Mouse (Mus musculus): ENCODE results near the gene Rbm39. TPM values are rescaled to one million over a fixed set of nuclear protein-coding genes. Genes with fewer than 3 reads are reported as not detected.

The Rbm39 gene
- polyA plus RNA-seq, 1 experiment from 2014 or later = 349 TPM

DNA sequence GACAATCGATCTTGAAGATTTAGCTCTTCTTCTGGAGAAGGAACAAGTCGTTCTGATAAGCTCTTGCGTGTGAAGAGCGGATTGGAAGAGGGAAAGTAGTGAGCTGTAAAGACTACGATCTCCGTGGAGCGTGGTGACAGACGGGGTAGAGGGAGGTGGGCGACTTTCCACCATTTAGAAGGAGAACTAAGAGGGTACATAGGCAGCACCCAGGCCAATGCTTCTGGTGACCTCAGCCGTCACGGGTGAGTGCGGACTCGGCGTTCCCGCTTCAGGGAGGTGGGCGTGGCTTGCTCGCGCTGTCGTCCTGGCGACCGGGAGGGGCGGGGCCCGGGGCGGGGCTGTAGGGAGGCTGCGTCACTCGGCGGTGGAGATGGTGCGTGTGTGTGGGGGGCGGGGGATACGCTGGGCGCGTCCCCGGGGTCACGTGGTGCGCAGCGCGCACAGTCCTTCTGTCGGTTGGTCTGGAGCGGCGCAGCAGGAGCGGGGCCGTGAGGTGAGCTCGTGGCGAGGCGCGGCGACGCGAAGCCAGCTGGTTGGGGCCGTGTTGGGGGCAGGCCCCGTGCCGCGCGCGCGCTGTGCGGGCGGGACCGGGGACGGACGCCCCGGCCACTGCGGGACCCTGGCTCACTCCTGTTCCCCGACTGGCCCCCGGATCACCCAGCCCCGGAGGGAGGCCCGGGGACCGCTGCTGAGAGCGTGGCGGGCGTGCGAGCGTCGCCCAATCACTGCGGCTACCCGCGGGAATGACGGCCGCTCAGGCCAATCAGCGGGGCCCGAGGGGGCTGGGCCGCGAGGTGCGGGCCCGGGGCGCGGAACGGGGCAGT is 16.5 kb upstream of the Rbm39 start, which contains the start of gene Phf20:
Gene Phf20, plus strand, starts transcription at position 165 of the 827 bp plus-strand sequence.
- H3K4me3 ChIP-seq (ENCODE audit: low read depth, low read length) = peak within 1 kb of the TSS; percentile 61
- no peaks in the 10 kb centered on the region for H3K4me1 ChIP-seq (replicated peaks; ENCODE audit: control insufficient read depth, insufficient read depth)
- ATAC-seq (ENCODE audit: low FRiP score, low TSS enrichment) (peak; percentile 99), DNase-seq (ENCODE audit: low spot score) (peak; percentile 99)
- H3K9ac ChIP-seq (ENCODE audit: low read length) = peak within 1 kb of the TSS; percentile 79
- H3K27me3 ChIP-seq (ENCODE audit: control insufficient read depth, insufficient read depth, low read length) = no peaks in the 10 kb centered on the region
- WGBS = under 1% methylated on average over 65 of the region's 88 CpGs
- TF ChIP-seq CTCF (IDR thresholded peaks at IDR 0.05; ENCODE audit: low read depth) (no peak), EP300 (optimal IDR thresholded peaks at IDR 0.05) (no peak)
- H3K27ac ChIP-seq (replicated peaks) = peak within 1 kb of the TSS; percentile 97
- no peaks in the 10 kb centered on the region for H3K9me3 ChIP-seq (ENCODE audit: control insufficient read depth, low read length)
- no peaks in the 10 kb centered on the region for H3K36me3 ChIP-seq (ENCODE audit: control insufficient read depth, insufficient read depth, low read length)
- H3K4me2 ChIP-seq (replicated peaks; ENCODE audit: low read depth) = peak within 1 kb of the TSS; percentile 79

DNA sequence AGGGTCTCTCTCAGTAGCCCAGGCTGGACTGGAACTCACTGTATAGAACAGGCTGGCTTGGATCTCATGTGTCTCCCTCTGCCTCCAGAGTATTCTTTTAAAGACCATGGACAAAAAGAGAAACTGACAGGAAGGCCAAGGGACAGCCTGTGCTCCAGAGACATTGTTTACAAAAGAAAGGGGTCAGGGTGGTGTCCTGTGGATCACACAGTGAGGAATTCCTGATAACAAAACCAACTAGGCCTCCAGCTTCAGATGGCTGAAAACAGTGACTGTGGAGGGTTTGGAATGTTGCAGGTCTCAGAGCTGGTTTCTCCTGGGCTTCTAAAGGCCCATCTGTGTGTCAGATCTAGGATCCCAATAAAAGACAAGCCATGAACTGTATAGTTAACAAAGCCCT is 14.5 kb upstream of the Rbm39 start:
- no peak overlapping the region for H3K9ac ChIP-seq (ENCODE audit: low read length)
- H3K36me3 ChIP-seq (ENCODE audit: control insufficient read depth, insufficient read depth, low read length) = no peaks in the 10 kb centered on the region
- H3K4me2 ChIP-seq (replicated peaks; ENCODE audit: low read depth) = no peak overlapping the region
- TF ChIP-seq EP300 (optimal IDR thresholded peaks at IDR 0.05) (no peak), CTCF (IDR thresholded peaks at IDR 0.05; ENCODE audit: low read depth) (no peak)
- no peak overlapping the region for H3K4me3 ChIP-seq (ENCODE audit: low read depth, low read length)
- no peaks in the 10 kb centered on the region for H3K9me3 ChIP-seq (ENCODE audit: control insufficient read depth, low read length)
- no peak overlapping the region for H3K27ac ChIP-seq (replicated peaks)
- ATAC-seq (ENCODE audit: low FRiP score, low TSS enrichment) = no peak
- H3K27me3 ChIP-seq (ENCODE audit: control insufficient read depth, insufficient read depth, low read length) = no peaks in the 10 kb centered on the region
- no peaks in the 10 kb centered on the region for H3K4me1 ChIP-seq (replicated peaks; ENCODE audit: control insufficient read depth, insufficient read depth)
- no peak for DNase-seq (ENCODE audit: low spot score)

- 79% methylated on average over 3 of the region's 3 CpGs for WGBS
- TF ChIP-seq CTCF (IDR thresholded peaks at IDR 0.05; ENCODE audit: low read depth) (no peak), EP300 (optimal IDR thresholded peaks at IDR 0.05) (no peak)
- ATAC-seq (ENCODE audit: low FRiP score, low TSS enrichment) (no peak), DNase-seq (ENCODE audit: low spot score) (no peak)
- H3K27ac ChIP-seq (replicated peaks) = no peak overlapping the region
- H3K4me1 ChIP-seq (replicated peaks; ENCODE audit: control insufficient read depth, insufficient read depth) = no peaks in the 10 kb centered on the region
- H3K4me2 ChIP-seq (replicated peaks; ENCODE audit: low read depth) = no peak overlapping the region
- no peaks in the 10 kb centered on the region for H3K36me3 ChIP-seq (ENCODE audit: control insufficient read depth, insufficient read depth, low read length)
- H3K27me3 ChIP-seq (ENCODE audit: control insufficient read depth, insufficient read depth, low read length) = no peaks in the 10 kb centered on the region
- H3K9ac ChIP-seq (ENCODE audit: low read length) = no peak overlapping the region
- no peaks in the 10 kb centered on the region for H3K9me3 ChIP-seq (ENCODE audit: control insufficient read depth, low read length)
- no peak overlapping the region for H3K4me3 ChIP-seq (ENCODE audit: low read depth, low read length)
These were observed 13.2 kb upstream of the Rbm39 start for GRCm38 (mm10) chr2:156193066-156193862.

- Histone ChIP-seq H3K9me3 (ENCODE audit: control insufficient read depth, low read length) (no peaks in the 10 kb centered on the region), H3K4me3 (ENCODE audit: low read depth, low read length) (no peak overlapping the region), H3K27me3 (ENCODE audit: control insufficient read depth, insufficient read depth, low read length) (no peaks in the 10 kb centered on the region), H3K4me1 (replicated peaks; ENCODE audit: control insufficient read depth, insufficient read depth) (no peaks in the 10 kb centered on the region), H3K9ac (ENCODE audit: low read length) (no peak overlapping the region), H3K4me2 (replicated peaks; ENCODE audit: low read depth) (no peak overlapping the region), H3K27ac (replicated peaks) (no peak overlapping the region), H3K36me3 (ENCODE audit: control insufficient read depth, insufficient read depth, low read length) (no peaks in the 10 kb centered on the region)
- DNase-seq (ENCODE audit: low spot score) (no peak), ATAC-seq (ENCODE audit: low FRiP score, low TSS enrichment) (no peak)
- no peak for TF ChIP-seq CTCF (IDR thresholded peaks at IDR 0.05; ENCODE audit: low read depth)
- no peak for TF ChIP-seq EP300 (optimal IDR thresholded peaks at IDR 0.05)
- 83% methylated on average over 2 of the region's 2 CpGs for WGBS
These were observed 12.0 kb upstream of the Rbm39 start for GRCm38 (mm10) chr2:156192068-156192467.

- DNase-seq (ENCODE audit: low spot score) (no peak), ATAC-seq (ENCODE audit: low FRiP score, low TSS enrichment) (no peak)
- Histone ChIP-seq H3K27me3 (ENCODE audit: control insufficient read depth, insufficient read depth, low read length) (no peaks in the 10 kb centered on the region), H3K4me1 (replicated peaks; ENCODE audit: control insufficient read depth, insufficient read depth) (no peaks in the 10 kb centered on the region), H3K36me3 (ENCODE audit: control insufficient read depth, insufficient read depth, low read length) (no peaks in the 10 kb centered on the region), H3K27ac (replicated peaks) (no peak overlapping the region), H3K9me3 (ENCODE audit: control insufficient read depth, low read length) (no peaks in the 10 kb centered on the region), H3K4me2 (replicated peaks; ENCODE audit: low read depth) (no peak overlapping the region), H3K4me3 (ENCODE audit: low read depth, low read length) (no peak overlapping the region), H3K9ac (ENCODE audit: low read length) (no peak overlapping the region)
- peak; percentile 36 for TF ChIP-seq CTCF (IDR thresholded peaks at IDR 0.05; ENCODE audit: low read depth)
- no peak for TF ChIP-seq EP300 (optimal IDR thresholded peaks at IDR 0.05)
- WGBS = 91% methylated on average over 2 of the region's 2 CpGs
These were observed 11.5 kb upstream of the Rbm39 start for GRCm38 (mm10) chr2:156191540-156191939.

Measured in stomach, postnatal 0 days (tissue).